25 mouse cellular contexts compared by ENCODE assay signal in genomic region chr2:65529148-65529547, GRCm38 (mm10). TPM values are rescaled to one million over a fixed set of nuclear protein-coding genes. Genes with fewer than 3 reads are reported as not detected.
DNase-seq lines count a peak whose midpoint lies in the region; ATAC-seq and TF ChIP-seq lines count a peak whose summit lies in the region.
"Had no signal": no experiment of that assay in that cellular context is flagged by ENCODE, and none has a peak within 500 bp of the region (broad histone marks: within the 10 kb centered on the region; RNA-seq: fewer than 3 reads in every experiment).

No protein-coding gene starts in this region.

- no peaks in the 10 kb centered on the region for H3K27me3 ChIP-seq in myocyte (ENCODE audit: control insufficient read depth, insufficient read depth, insufficient read length)
- no peaks in the 10 kb centered on the region for H3K27me3 ChIP-seq in midbrain, postnatal 0 days (ENCODE audit: insufficient read depth, low read length)
- H3K27me3 ChIP-seq: embryonic facial prominence, embryonic 15.5 days; forebrain, embryonic 13.5 days; hindbrain, embryonic 13.5 days had no signal

- ATAC-seq in granulocyte monocyte progenitor cell, adult 5-6 weeks (replicated peaks; ENCODE audit: poor library complexity, severe bottlenecking), result peak; percentile 89
- no peak for ATAC-seq in midbrain, postnatal 0 days (ENCODE audit: low FRiP score)
- ATAC-seq: forebrain, embryonic 13.5 days; forebrain, postnatal 0 days; hindbrain, postnatal 0 days; Patski had no signal

- H3K9me3 ChIP-seq in midbrain, postnatal 0 days (ENCODE audit: low read length), result no peaks in the 10 kb centered on the region
- H3K9me3 ChIP-seq: embryonic facial prominence, embryonic 15.5 days; forebrain, embryonic 13.5 days; heart, embryonic 10.5 days; hindbrain, embryonic 13.5 days had no signal

- no peak for TF ChIP-seq CTCF in midbrain, postnatal 0 days (IDR thresholded peaks at IDR 0.05)

- H3K36me3 ChIP-seq in myocyte (ENCODE audit: control insufficient read depth, insufficient read depth), result no peaks in the 10 kb centered on the region
- H3K36me3 ChIP-seq in midbrain, postnatal 0 days (ENCODE audit: insufficient read depth, low read length), result peaks cover 9% of the 10 kb centered on the region; the same call in 1 of the 2 replicates
- H3K36me3 ChIP-seq: embryonic facial prominence, embryonic 15.5 days; heart, embryonic 10.5 days had no signal

- H3K4me2 ChIP-seq in myocyte (ENCODE audit: low read depth), result no peak overlapping the region
- H3K4me2 ChIP-seq in midbrain, postnatal 0 days (ENCODE audit: low read depth, low read length, poor library complexity, severe bottlenecking), result no peak overlapping the region
- H3K4me2 ChIP-seq: embryonic facial prominence, embryonic 15.5 days; forebrain, embryonic 13.5 days; hindbrain, embryonic 13.5 days had no signal

- no peak overlapping the region for H3ac ChIP-seq in myocyte (ENCODE audit: control insufficient read depth, insufficient read length)

- no peak for TF ChIP-seq POLR2A in myocyte (IDR thresholded peaks at IDR 0.05; ENCODE audit: insufficient read length, low read depth)

- 41% methylated on average over 5 of the region's 5 CpGs for WGBS in midbrain, postnatal 0 days

- intact Hi-C loops in gastrocnemius, postnatal 36 days (cut with DNase I), result no loop called here

- H3K79me2 ChIP-seq in myocyte (ENCODE audit: control insufficient read depth, insufficient read depth), result no peaks in the 10 kb centered on the region

- H3K9ac ChIP-seq in midbrain, postnatal 0 days (replicated peaks; ENCODE audit: low read length, poor library complexity, severe bottlenecking), result no peak overlapping the region
- H3K9ac ChIP-seq: embryonic facial prominence, embryonic 15.5 days; forebrain, embryonic 13.5 days; forebrain, postnatal 0 days; hindbrain, embryonic 13.5 days had no signal

- DNase-seq in 3T3-L1 (ENCODE audit: low read depth, low spot score) (peak; percentile 62), adipocyte (ENCODE audit: low spot score) (peak; percentile 5)
- no peak for DNase-seq in gastrocnemius, postnatal 36 days
- DNase-seq in yolk sac, embryonic 10.5 days (ENCODE audit: low spot score), result no peak
- no peak for DNase-seq in midbrain, postnatal 0 days (ENCODE audit: low spot score)
- DNase-seq: adrenal gland, adult 8-10 months; adrenal gland, postnatal 36 days; cerebellum, adult 2 months; cerebellum, postnatal 25 days; forebrain, postnatal 0 days; gastrocnemius, adult 2 months; gastrocnemius, postnatal 25 days; heart, adult 18-20 months; heart, postnatal 10 days; heart, postnatal 4 days; kidney, adult 18-20 months had no signal

- H3K27ac ChIP-seq in midbrain, postnatal 0 days (ENCODE audit: low read depth, low read length), result no peak overlapping the region
- H3K27ac ChIP-seq: embryonic facial prominence, embryonic 15.5 days; forebrain, embryonic 13.5 days; gastrocnemius, adult 2 months; heart, embryonic 10.5 days; hindbrain, embryonic 13.5 days; hindbrain, postnatal 0 days had no signal

- H3K4me1 ChIP-seq in midbrain, postnatal 0 days (ENCODE audit: insufficient read depth, low read length), result no peaks in the 10 kb centered on the region
- H3K4me1 ChIP-seq: embryonic facial prominence, embryonic 15.5 days; forebrain, embryonic 13.5 days; heart, embryonic 10.5 days had no signal

- no peak overlapping the region for H3K4me3 ChIP-seq in myocyte
- no peak overlapping the region for H3K4me3 ChIP-seq in midbrain, postnatal 0 days (ENCODE audit: low read depth, low read length)
- H3K4me3 ChIP-seq: embryonic facial prominence, embryonic 15.5 days; forebrain, embryonic 13.5 days; gastrocnemius, adult 2 months; heart, embryonic 10.5 days; hindbrain, embryonic 13.5 days had no signal

TF ChIP-seq in myocyte, 11 proteins besides CTCF, POLR2A, EP300 and RAD21:
- peak; percentile 65; the same call in 1 of the 2 replicates for TF ChIP-seq CEBPB (IDR thresholded peaks at IDR 0.05; ENCODE audit: insufficient read depth, poor library complexity, severe bottlenecking)
- TF ChIP-seq TCF12 (IDR thresholded peaks at IDR 0.05; ENCODE audit: insufficient read depth, poor library complexity, severe bottlenecking), result no peak

RNA-seq across cellular contexts. Expression of gene Scn3a, which starts 38.3 kb away (rescaled TPM):
- total RNA-seq in granulocyte monocyte progenitor cell, adult 5-6 weeks (2014; fragmentation: Nextera tagmentation), result not detected in 2 replicates
- not detected in 2 replicates for total RNA-seq in granulocyte monocyte progenitor cell, adult 5-6 weeks (2017)
- 0.05 TPM for polyA plus RNA-seq in myocyte (2012; fragmentation: generic; extraction: Trizol)
- under 1 TPM; 0.13 to 0.27 TPM for total RNA-seq in gastrocnemius, postnatal 36 days (2021)
- 97.5 and 128 TPM in 2 replicates for total RNA-seq in midbrain, postnatal 0 days (2014; rRNA removed)
- polyA plus RNA-seq in midbrain, postnatal 0 days (2015; fragmentation: Nextera tagmentation; extraction: Ambion mirVana), result 47.4 and 51.7 TPM in 2 replicates
- polyA plus RNA-seq: C2C12 had no signal

Comparison
In these comparisons a context has a peak if more than half of its experiments do, and no peak if none do; other contexts are left out.
1. DNase-seq: peak in 3T3-L1 (single experiment) and adipocyte (single experiment); none in gastrocnemius, postnatal 36 days (0 of 2), yolk sac, embryonic 10.5 days (single experiment) and midbrain, postnatal 0 days (single experiment).
2. RNA of gene Scn3a, which starts 38.3 kb away (total RNA-seq): 97.5 to 128 TPM in midbrain, postnatal 0 days; 0.13 to 0.27 TPM in gastrocnemius, postnatal 36 days and not detected in granulocyte monocyte progenitor cell, adult 5-6 weeks; every median in the first group is over 10 times any median in the second.